Mouse (Mus musculus) gastrocnemius, postnatal 4 days (tissue): Measurements from ENCODE around the gene Cib1. TPM values are rescaled to one million over a fixed set of nuclear protein-coding genes. Genes with fewer than 3 reads are reported as not detected.

Experiments used
- DNase-seq, 2 experiments: peaks; one replicate each; pipeline ENCODE4 v3.0.0; 2021 to 2022; ENCODE audit warnings: low spot score in 2 of 2, mixed read lengths in 2 of 2
- total RNA-seq, 2 experiments: library from RNA; stranded (reverse); gene quantifications; 2 replicates each; pipeline ENCODE4 v1.2.3; 2021

Cib1 gene
- total RNA-seq, 2 experiments from 2014 or later = 21.1 to 21.2 TPM

- DNase-seq = no peak
Observed at GRCm38 (mm10) chr7:80238542-80238941, 5.9 kb upstream of the Cib1 start.

GRCm38 (mm10) chr7:80233799-80234198 lies 1.2 kb upstream of the Cib1 start:
- peak in 1 of 2 experiments; percentile 9 for DNase-seq

- no peak for DNase-seq
Observed at GRCm38 (mm10) chr7:80231971-80232488, 583 bp downstream of the Cib1 start.

DNA sequence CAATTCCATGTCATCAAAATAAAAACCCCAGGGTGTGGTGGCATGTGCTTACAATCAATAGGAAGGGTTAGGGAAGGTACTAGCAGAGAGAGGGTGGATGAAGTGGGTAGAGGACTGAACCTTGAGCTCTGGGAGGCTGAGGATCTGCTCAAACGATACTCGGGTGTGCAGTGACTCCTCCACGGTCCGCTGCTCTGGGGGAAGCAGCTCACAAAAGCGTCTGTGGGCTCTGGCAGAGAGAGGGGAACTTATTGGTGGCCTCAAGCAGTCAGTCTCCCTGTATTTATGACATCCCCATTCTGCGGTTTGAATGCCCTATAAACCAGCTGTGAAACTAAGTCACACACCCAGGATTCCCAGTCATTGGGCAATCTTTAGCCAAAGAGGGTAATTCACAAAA lies 2.4 kb downstream of the Cib1 start:
- DNase-seq = no peak

- no peak for DNase-seq
Observed at GRCm38 (mm10) chr7:80227065-80227464, 5.5 kb downstream of the Cib1 start.

- no peak for DNase-seq
Observed at GRCm38 (mm10) chr7:80221179-80221750, 11.3 kb downstream of the Cib1 start.

- peak in 1 of 2 experiments; percentile 9 for DNase-seq
Observed at GRCm38 (mm10) chr7:80220237-80220797, 12.3 kb downstream of the Cib1 start.

- no peak for DNase-seq
Observed at GRCm38 (mm10) chr7:80218666-80219065, 13.9 kb downstream of the Cib1 start.

DNA sequence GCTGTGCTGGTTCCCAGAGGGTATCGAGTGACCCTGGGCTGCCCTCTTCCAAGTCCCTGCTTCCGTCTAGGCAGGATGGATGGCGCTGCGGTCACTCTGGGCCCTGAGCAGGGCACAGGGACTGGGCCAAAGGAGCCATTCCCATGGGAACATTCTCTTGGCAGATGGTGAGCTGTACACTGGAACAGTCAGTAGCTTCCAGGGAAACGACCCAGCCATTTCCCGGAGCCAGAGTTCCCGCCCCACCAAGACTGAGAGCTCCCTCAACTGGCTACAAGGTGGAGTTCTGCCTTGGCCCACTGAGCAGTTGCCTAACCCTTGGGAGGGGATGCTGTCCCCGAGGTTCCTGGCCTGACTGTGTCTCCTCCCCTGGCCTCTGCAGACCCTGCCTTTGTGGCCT lies 16.0 kb downstream of the Cib1 start:
- no peak for DNase-seq

DNA sequence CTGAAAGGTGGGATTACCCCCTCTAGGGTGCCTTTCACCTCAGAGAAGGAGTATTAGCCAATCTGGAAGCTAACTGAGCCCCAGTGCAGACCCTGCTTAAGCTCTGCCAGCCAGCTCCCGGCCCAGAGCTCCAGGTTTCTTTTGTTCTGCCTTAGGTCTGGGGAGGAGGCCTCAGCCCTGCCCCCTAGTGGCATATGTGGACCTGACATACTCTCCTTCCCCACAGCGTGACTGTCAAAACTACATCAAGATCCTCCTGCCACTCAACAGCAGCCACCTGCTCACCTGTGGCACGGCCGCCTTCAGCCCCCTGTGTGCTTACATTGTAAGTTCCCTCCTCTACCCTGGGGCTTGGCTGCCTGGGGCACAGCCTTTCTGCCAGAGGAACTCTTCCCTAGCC lies 17.2 kb downstream of the Cib1 start:
- peak; percentile 52 to 75 for DNase-seq

DNA sequence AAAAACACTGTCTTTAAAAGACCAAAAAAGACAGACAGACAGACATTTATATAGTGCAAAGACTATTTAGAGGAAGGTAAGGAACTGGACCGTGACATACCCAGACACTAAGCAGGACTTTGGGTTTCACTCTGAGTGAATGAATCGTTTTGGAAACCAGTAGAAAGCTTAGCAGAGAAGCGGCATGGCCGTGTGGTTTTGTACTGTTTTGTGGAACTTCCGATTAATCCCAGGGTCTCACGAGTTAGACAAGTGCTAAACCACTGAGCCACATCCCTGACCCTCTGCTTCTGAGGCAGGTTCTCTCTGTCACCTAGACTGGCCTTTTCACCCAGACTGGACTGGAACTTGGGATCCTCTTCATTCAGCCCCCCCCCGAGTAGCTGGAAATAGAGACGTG lies 18.2 kb downstream of the Cib1 start:
- DNase-seq = no peak

DNA sequence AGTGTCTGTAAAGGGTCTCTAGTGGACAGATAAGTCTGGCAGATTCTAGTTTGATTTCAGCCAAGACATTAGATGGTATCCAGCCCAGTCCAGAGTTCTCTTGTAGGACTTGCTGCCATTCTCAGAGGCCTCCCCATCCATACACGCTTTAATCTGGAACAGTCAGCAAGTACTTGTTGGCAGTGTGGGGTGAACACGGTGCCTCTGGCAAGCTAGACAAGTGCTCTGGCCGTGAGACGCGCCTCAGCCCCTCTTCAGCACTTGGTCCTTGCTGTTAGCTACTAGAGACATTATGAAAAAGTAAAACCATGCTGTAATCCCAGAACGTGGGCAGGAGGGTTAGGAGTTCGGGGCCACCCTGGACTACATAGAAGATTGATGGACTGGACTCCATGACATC lies 19.0 kb downstream of the Cib1 start:
- DNase-seq = no peak

DNA sequence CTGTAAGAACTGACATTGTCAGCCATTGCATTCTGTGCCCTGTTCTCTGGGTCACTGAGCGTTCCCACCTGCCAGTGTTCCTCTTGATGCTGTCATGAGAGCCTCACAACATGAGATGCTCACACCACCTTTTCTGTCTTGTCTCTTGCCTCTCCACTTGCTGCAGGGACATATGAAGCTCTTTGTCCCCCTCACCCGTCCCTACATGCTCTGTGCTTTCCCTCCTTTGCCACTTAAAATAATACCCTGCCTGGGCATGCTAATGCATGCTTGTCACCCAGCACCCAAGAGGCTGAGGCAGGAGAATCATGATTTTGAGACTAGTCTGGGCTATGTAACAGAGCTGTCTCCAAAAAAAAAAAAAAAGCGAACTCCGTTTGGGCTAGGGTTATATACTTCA lies 21.6 kb downstream of the Cib1 start:
- DNase-seq = no peak

- no peak for DNase-seq
Observed at GRCm38 (mm10) chr7:80209669-80210068, 22.9 kb downstream of the Cib1 start.

DNA sequence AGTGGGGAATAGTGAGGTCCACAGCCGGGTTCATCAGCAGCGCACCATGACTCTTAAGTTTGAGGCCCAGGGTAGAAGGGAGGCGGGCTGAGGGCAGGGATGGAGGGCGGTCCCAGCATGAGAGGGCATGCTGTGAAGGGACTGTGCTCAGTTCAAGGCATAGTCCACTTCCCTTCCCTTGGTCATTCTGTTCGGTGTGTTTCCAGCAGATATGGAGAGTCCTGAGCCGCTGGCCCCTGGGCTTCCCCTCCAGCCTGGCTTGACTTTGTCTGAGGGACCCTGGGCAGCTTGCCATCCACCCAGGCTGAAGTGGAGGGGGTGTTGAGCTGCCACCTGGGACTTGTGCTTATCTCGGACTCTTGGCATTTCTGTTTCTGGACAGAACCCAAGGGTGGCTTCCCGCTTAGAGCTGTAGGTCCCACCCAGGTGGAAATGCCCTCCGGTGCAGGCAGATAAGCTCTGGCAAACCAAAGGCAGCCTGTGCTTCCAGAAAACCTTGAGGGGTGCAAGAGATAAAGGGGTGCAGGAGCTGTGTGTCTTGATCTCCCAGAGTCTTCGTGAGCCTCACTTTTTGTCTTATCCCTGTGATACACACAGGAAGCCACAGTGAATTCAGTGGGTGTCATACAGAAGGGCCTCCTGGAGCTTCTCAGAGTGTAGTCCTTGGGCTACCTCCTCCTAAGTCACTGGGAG lies 23.7 kb downstream of the Cib1 start:
- no peak for DNase-seq

DNA sequence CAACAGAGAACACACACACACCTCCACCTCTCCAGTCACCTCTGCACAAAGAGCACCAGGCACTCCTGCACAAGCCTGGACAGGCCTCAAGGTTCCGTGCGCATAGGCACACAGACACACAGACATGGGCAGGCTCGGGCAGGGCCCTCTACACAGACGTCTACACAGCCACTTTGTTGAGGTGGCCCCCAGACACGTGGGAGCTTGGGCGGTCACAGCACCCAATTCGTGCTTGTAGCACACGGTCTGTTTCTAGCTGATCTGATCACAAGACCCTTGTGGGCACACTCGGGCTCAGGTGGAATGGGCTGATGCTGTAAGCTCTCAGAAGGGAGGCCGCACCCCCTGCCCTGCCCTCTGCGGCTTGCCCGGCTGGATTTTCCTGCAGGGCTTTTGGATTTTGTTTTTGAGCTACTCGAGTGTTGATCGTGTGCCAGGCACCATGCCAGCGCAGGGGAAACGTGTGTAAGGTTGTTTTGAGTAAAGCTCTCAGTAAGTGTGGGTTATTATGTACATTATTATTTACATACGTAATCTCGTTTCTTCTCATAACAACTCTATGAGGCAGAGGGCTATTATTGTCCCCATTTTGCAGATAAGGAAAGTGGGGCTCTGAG lies 24.5 kb downstream of the Cib1 start:
- no peak for DNase-seq

- DNase-seq = no peak
Observed at GRCm38 (mm10) chr7:80207314-80207731, 25.3 kb downstream of the Cib1 start.

GRCm38 (mm10) chr7:80205705-80206589 lies 26.7 kb downstream of the Cib1 start:
- no peak for DNase-seq

- DNase-seq = no peak
Observed at GRCm38 (mm10) chr7:80204961-80205360, 27.7 kb downstream of the Cib1 start.

DNA sequence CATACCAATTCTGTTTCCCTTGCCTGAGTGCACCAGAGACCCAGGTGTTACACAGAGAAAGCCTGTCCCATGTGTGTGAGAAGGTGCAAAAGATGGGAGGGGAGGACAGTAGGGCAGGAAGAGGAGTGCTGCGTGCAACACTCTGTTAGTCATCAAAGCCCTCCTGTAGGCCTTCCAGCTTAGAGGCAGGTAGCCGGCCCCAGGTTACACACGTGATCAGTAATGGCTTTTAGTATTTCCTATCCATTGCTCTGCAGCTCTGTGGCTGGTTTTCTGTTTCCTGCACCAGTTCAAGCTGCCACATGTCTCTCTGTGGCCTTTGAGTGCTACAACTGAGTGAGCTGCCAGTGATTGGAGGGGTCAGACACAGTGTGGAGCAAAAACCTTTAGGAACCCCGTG lies 28.3 kb downstream of the Cib1 start:
- no peak for DNase-seq

DNA sequence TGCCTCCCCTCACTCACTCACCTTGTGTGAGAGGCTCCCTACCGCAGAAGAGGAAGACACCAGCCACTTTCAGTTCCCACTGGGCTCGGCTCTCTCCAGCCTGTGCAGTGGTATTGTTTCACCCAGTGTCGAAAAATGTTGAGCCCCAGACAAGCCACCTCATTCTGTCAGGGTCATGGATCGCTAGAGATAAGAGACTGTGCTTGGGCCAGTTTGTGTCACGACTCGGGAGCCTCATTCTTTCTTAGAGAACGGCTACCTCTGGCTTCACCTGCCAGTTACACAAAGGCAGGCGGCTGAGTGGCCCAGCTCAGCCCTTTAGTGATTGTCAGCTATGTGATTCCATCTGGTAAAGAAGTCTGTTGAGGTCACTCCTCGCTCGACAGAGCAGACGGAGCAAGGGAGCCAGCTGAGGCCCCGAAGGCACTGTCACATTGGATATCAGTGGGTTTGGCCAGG lies 28.9 kb downstream of the Cib1 start:
- DNase-seq = no peak
